Mouse (Mus musculus) cerebellum, adult 2 months (tissue): ENCODE results near the gene Nktr. TPM values are rescaled to one million over a fixed set of nuclear protein-coding genes. Genes with fewer than 3 reads are reported as not detected.

ENCODE experiments used
- DNase-seq, 2 experiments: peaks; one replicate each; pipeline ENCODE4 v3.0.0; 2021
- H3K27ac ChIP-seq: fragments of 200-500 bp; 2 replicates; pipeline ENCODE4 v1.5.1; 2012; ENCODE audit warnings: low read length, control low read depth, inconsistent platforms; ENCODE audit not compliant: insufficient read depth
- H3K27me3 ChIP-seq: fragments of 200-500 bp; 2 replicates; pipeline ENCODE4 v1.6.1; 2012; ENCODE audit warnings: inconsistent platforms, mild to moderate bottlenecking, low read length, moderate library complexity; ENCODE audit not compliant: control insufficient read depth, insufficient read depth
- H3K4me1 ChIP-seq: fragments of 200-500 bp; 2 replicates; pipeline ENCODE4 v1.6.1; 2011; ENCODE audit warnings: low read length; ENCODE audit not compliant: control insufficient read depth, insufficient read depth
- H3K4me3 ChIP-seq: fragments of 200-500 bp; replicated peaks from 2 replicates; pipeline ENCODE3; 2011; ENCODE audit warnings: mild to moderate bottlenecking, low read depth, low read length, control low read depth; ENCODE audit not compliant: insufficient read depth
- CTCF ChIP-seq: fragments of 200-500 bp; IDR thresholded peaks from 2 replicates; pipeline ENCODE4 v1.5.1; 2011; ENCODE audit warnings: low read depth, mild to moderate bottlenecking, control low read depth, low read length, moderate library complexity, borderline replicate concordance; ENCODE audit not compliant: insufficient read depth
- POLR2A ChIP-seq: fragments of 200-500 bp; IDR thresholded peaks from 2 replicates; pipeline ENCODE4 v1.6.1; 2011; ENCODE audit warnings: low read length, control low read depth, borderline replicate concordance; ENCODE audit not compliant: insufficient read depth
- WGBS: fragments of 180-500 bp; shearing (Covaris S2); methylation state at CpG from one replicate; pipeline ENCODE4 v1.1.7; 2018; 5-methylcytosine and 5-hydroxymethylcytosine counted together
- polyA plus RNA-seq: library from polyadenylated mRNA; depleted of rRNA; stranded (reverse); fragments of >200 nt; gene quantifications from 2 replicates; pipeline ENCODE4 v1.2.3, GENCODE M21; 2012

The Nktr gene
- polyA plus RNA-seq, 1 experiment = 130 TPM

DNA sequence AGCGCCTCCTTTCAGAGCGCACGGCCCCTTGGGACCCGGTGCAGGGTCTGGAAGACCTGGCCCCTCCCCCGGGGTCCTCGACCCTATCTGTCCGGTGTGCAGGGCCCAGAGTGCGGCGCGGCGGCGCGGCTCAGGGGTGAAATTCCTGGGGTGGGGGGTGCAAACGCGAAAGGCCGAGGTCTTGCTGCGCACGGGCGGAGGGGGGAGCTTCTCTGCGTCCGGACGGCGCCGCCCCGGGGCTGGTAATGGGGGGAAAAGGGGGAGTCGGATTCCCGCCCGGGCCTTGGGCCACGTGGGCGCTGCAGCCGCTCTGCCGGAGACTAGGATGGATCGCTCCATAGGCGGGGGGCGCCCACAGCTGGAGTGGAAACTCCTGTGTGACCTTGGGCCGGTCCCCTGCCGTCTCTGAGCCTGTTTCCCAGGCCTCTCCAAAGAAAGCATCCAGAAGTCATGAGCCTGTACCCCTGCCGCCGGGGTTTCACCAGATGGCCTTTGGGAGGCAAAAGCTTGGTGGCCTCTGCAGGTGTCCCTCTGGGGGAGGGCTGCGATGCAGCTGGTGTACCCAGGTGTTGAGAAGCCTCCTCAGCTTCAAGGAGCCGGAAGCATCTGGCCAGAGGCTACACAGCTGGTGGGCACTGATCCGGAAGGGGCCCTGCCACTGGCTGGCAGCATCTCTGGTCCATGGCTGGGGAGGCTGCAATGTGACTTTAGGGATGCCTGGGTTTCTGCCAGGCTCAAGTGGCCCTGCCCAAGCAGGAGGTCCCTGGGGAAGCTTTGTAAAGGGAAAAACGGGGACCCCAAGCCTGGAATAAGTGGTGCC lies 41.5 kb downstream of the Nktr start:
- Histone ChIP-seq H3K4me1 (peaks cover 33% of the 10 kb centered on the region), H3K27ac (no peak overlapping the region), H3K27me3 (no peaks in the 10 kb centered on the region), H3K4me3 (peak overlapping the region; percentile 70)
- peak; percentile 46 to 55 for DNase-seq
- WGBS = 1% methylated on average over 43 of the region's 43 CpGs
- TF ChIP-seq POLR2A (no peak), CTCF (no peak)

DNA sequence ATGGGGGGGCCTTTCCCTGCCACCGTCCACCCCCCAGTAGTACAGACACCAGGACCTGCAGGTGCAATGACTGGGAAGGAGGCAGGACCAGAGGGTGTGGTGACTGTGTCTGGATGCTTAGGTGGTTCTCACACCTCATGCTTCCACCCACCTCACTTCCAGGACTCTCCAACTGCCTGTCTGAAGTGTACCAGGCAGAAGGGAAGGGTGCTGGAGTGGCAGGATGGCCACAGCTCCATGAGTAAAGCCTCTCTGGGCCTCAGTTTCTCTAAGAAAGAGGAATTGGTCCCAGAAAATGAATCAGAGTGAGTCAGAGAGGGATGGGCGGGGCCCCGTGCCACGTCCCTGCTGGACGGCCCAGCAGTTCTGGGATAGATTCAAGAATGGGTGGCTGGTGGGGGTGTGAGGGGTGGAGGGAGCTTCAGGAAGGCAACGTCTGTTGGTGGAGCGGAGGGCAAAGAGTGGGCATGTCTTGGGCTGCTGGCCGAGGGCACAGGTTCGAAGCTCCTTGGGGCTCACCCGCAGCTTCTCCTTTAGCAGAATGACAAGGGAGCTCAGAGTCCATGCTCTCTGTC lies 42.2 kb downstream of the Nktr start:
- no peaks in the 10 kb centered on the region for H3K27me3 ChIP-seq
- peaks cover 34% of the 10 kb centered on the region for H3K4me1 ChIP-seq
- DNase-seq = no peak
- WGBS = 76% methylated on average over 10 of the region's 10 CpGs
- H3K27ac ChIP-seq = no peak overlapping the region
- peak overlapping the region; percentile 1 for H3K4me3 ChIP-seq
- TF ChIP-seq CTCF = no peak
- TF ChIP-seq POLR2A = no peak

GRCm38 (mm10) chr9:121761787-121762186 lies 42.8 kb downstream of the Nktr start:
- DNase-seq = no peak
- 73% methylated on average over 8 of the region's 8 CpGs for WGBS
- Histone ChIP-seq H3K27ac (no peak overlapping the region), H3K4me1 (peaks cover 34% of the 10 kb centered on the region), H3K4me3 (no peak overlapping the region), H3K27me3 (no peaks in the 10 kb centered on the region)
- TF ChIP-seq CTCF (no peak), POLR2A (no peak)

DNA sequence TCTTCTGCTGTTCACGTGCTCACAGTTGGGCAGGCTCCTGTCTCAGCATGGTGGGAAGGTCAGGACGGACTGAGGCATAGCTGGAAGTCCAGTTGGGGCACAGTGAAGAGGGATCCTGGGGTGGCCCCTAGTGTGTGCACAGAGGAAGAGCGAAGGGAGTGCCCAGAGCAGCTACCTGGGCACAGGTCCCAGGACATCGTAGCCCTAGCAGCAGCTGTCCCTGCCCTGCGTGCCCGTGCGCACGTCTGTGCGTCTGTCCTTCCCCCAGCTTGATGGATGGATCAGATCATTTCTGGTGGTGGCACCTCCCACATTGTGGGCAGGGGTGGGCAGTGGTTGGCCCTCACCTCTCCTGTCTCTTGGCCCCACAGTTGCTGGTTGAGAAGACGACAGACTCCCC lies 43.3 kb downstream of the Nktr start:
- TF ChIP-seq CTCF (no peak), POLR2A (no peak)
- H3K4me1 ChIP-seq = peaks cover 34% of the 10 kb centered on the region
- no peak overlapping the region for H3K27ac ChIP-seq
- no peak for DNase-seq
- H3K27me3 ChIP-seq = no peaks in the 10 kb centered on the region
- 83% methylated on average over 10 of the region's 10 CpGs for WGBS
- no peak overlapping the region for H3K4me3 ChIP-seq

- no peak overlapping the region for H3K27ac ChIP-seq
- TF ChIP-seq CTCF (no peak), POLR2A (no peak)
These were observed 43.8 kb downstream of the Nktr start for GRCm38 (mm10) chr9:121762761-121763160.

GRCm38 (mm10) chr9:121763716-121764115 lies 44.7 kb downstream of the Nktr start:
- H3K27me3 ChIP-seq = no peaks in the 10 kb centered on the region
- no peak for TF ChIP-seq CTCF
- no peak for TF ChIP-seq POLR2A
- peaks cover 28% of the 10 kb centered on the region for H3K4me1 ChIP-seq
- no peak overlapping the region for H3K27ac ChIP-seq
- DNase-seq = peak in 1 of 2 experiments; percentile 30
- no peak overlapping the region for H3K4me3 ChIP-seq
- 65% methylated on average over 19 of the region's 19 CpGs for WGBS

More at GRCm38 (mm10) chr9:121762761-121763160, 43.8 kb downstream of the Nktr start:
- no peaks in the 10 kb centered on the region for H3K27me3 ChIP-seq
- no peak overlapping the region for H3K4me3 ChIP-seq
- DNase-seq = peak in 1 of 2 experiments; percentile 33
- H3K4me1 ChIP-seq = peaks cover 34% of the 10 kb centered on the region
- 52% methylated on average over 25 of the region's 25 CpGs for WGBS

DNA sequence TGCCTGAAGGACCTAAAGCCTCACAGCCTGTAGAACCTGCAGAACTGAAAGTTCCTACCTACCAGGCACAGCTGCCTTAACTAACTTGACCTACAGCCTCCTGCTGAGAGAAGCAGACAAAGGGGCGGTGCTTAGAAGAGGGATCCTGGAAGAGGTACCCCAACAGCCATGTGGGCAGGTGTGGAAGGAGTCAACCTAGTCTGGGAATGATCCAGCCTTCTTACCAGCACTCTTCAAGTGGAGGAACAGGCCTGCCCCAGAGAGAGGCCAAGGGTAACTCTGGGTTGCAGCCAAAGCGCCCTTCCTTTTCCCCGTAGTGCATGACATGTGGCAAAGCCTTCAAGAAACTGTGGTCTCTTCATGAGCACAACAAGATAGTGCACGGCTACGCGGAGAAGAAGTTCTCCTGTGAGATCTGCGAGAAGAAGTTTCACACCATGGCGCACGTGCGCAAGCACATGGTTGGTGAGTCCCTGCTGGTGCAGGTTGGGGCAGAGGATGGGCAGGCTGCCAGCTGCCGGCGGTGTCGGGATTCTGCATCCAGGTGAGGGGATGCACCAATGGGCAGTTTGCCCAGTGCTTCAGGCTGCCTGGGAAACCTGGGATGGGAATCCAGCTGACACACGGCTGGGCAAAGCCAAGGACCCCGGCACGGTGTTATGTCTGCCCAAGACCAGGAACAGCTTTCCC lies 46.3 kb downstream of the Nktr start:
- 61% methylated on average over 16 of the region's 16 CpGs for WGBS

DNA sequence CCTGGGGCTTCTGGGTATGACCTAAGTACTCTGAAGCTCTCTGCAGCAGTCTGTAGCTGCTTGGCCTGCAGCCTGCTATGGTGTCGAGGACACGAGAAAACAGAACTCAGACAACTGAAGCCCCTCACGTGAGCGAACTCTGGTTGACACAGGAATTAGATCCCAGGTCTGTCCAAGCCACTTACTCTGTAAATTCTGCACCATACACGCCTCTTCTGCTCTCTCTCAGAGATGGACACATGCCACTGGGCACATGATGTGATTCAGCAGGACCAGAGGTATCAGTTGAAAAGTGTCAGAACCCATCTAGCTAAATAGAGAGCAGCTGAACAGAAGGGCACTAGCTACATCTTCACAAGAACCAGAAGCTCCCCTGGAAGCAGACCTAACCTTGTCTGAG lies 53.4 kb downstream of the Nktr start:
- no peak for TF ChIP-seq CTCF
- TF ChIP-seq POLR2A = no peak
- Histone ChIP-seq H3K27me3 (no peaks in the 10 kb centered on the region), H3K4me3 (no peak overlapping the region), H3K27ac (no peak overlapping the region), H3K4me1 (no peaks in the 10 kb centered on the region)
- no peak for DNase-seq
- WGBS = 48% methylated on average over 5 of the region's 5 CpGs

More for the DNA sequence above, 46.3 kb downstream of the Nktr start:
- H3K4me3 ChIP-seq = no peak overlapping the region
- H3K27ac ChIP-seq = no peak overlapping the region
- H3K27me3 ChIP-seq = no peaks in the 10 kb centered on the region
- DNase-seq = peak in 1 of 2 experiments; percentile 27
- H3K4me1 ChIP-seq = peaks cover 27% of the 10 kb centered on the region
- TF ChIP-seq POLR2A (no peak), CTCF (no peak)
